Mouse (Mus musculus): Measurements from ENCODE around the gene Rfesd. TPM values are rescaled to one million over a fixed set of nuclear protein-coding genes. Genes with fewer than 3 reads are reported as not detected.
A peak's percentile ranks its signal among the peaks of the same experiment; 100 is the strongest.

The Rfesd gene
- polyA plus RNA-seq, 1 experiment from 2014 or later: 28.8 TPM

- Histone ChIP-seq H3K4me2 (peak overlapping the region; percentile 92), H3K4me1 (ENCODE audit: control insufficient read depth, insufficient read depth, low read length) (peaks cover 4% of the 10 kb centered on the region; the same call in 1 of the 2 replicates), H3K9me3 (replicated peaks; ENCODE audit: control insufficient read depth, low read length) (no peaks in the 10 kb centered on the region), H3K4me3 (ENCODE audit: low read depth, low read length) (peak overlapping the region; percentile 46), H3K27ac (ENCODE audit: low read depth, low read length) (no peak overlapping the region), H3K27me3 (ENCODE audit: control insufficient read depth, insufficient read depth, low read length) (peaks cover 44% of the 10 kb centered on the region), H3K36me3 (ENCODE audit: control insufficient read depth, insufficient read depth, low read length) (no peaks in the 10 kb centered on the region), H3K9ac (ENCODE audit: low read depth, low read length) (peak overlapping the region; percentile 34)
- WGBS (ENCODE audit: insufficient replicate concordance): under 1% methylated on average over 34 of the region's 34 CpGs
- peak; percentile 78 for ATAC-seq (replicated peaks; ENCODE audit: insufficient number of reproducible peaks, low FRiP score, low TSS enrichment)
Observed at GRCm38 (mm10) chr13:76056261-76056724, 37.8 kb upstream of the Rfesd start.

- H3K27me3 ChIP-seq (ENCODE audit: control insufficient read depth, insufficient read depth, low read length): peaks cover 44% of the 10 kb centered on the region
- no peaks in the 10 kb centered on the region for H3K9me3 ChIP-seq (replicated peaks; ENCODE audit: control insufficient read depth, low read length)
- peak overlapping the region; percentile 48 for H3K9ac ChIP-seq (ENCODE audit: low read depth, low read length)
- peaks cover 4% of the 10 kb centered on the region; the same call in 1 of the 2 replicates for H3K4me1 ChIP-seq (ENCODE audit: control insufficient read depth, insufficient read depth, low read length)
- H3K27ac ChIP-seq (ENCODE audit: low read depth, low read length): no peak overlapping the region
- H3K4me3 ChIP-seq (ENCODE audit: low read depth, low read length): peak overlapping the region; percentile 46
- under 1% methylated on average over 59 of the region's 59 CpGs for WGBS (ENCODE audit: insufficient replicate concordance)
- H3K4me2 ChIP-seq: peak overlapping the region; percentile 92
- no peaks in the 10 kb centered on the region for H3K36me3 ChIP-seq (ENCODE audit: control insufficient read depth, insufficient read depth, low read length)
- ATAC-seq (replicated peaks; ENCODE audit: insufficient number of reproducible peaks, low FRiP score, low TSS enrichment): peak; percentile 87
Observed at GRCm38 (mm10) chr13:76055391-76056232, 37.1 kb upstream of the Rfesd start.

GRCm38 (mm10) chr13:76044971-76045370, 26.5 kb upstream of the Rfesd start:
- no peaks in the 10 kb centered on the region; the same call in 1 of the 2 replicates for H3K9me3 ChIP-seq (replicated peaks; ENCODE audit: control insufficient read depth, low read length)
- no peaks in the 10 kb centered on the region for H3K27me3 ChIP-seq (ENCODE audit: control insufficient read depth, insufficient read depth, low read length)
- H3K36me3 ChIP-seq (ENCODE audit: control insufficient read depth, insufficient read depth, low read length): no peaks in the 10 kb centered on the region
- no peak overlapping the region for H3K9ac ChIP-seq (ENCODE audit: low read depth, low read length)
- H3K4me3 ChIP-seq (ENCODE audit: low read depth, low read length): no peak overlapping the region
- no peak overlapping the region for H3K27ac ChIP-seq (ENCODE audit: low read depth, low read length)
- H3K4me1 ChIP-seq (ENCODE audit: control insufficient read depth, insufficient read depth, low read length): no peaks in the 10 kb centered on the region
- no peak for ATAC-seq (replicated peaks; ENCODE audit: insufficient number of reproducible peaks, low FRiP score, low TSS enrichment)
- H3K4me2 ChIP-seq: no peak overlapping the region

DNA sequence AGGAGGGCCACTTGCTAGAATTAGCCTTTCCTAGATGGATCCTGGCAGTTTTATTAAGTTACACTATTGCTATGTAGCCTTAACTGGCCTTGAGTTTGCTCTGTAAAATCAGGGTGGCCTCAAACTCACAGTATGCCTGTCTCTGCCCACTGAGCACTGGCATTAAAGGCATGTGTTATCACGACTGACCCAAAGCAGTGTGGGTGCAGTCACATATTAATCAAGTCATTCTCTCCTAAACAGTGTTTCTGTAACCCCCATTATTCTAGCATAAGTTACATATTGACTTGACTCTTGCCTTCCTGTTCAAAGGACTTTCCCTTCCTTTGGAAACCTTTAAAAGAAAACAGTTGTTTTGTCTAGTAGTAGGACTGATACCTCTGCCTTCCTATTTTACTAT, 23.9 kb upstream of the Rfesd start:
- H3K9me3 ChIP-seq (replicated peaks; ENCODE audit: control insufficient read depth, low read length): no peaks in the 10 kb centered on the region
- no peak overlapping the region for H3K4me2 ChIP-seq
- H3K9ac ChIP-seq (ENCODE audit: low read depth, low read length): no peak overlapping the region
- no peak overlapping the region for H3K27ac ChIP-seq (ENCODE audit: low read depth, low read length)
- no peaks in the 10 kb centered on the region for H3K36me3 ChIP-seq (ENCODE audit: control insufficient read depth, insufficient read depth, low read length)
- no peak for ATAC-seq (replicated peaks; ENCODE audit: insufficient number of reproducible peaks, low FRiP score, low TSS enrichment)
- 49% methylated on average over 1 of the region's 1 CpGs for WGBS (ENCODE audit: insufficient replicate concordance)
- H3K4me3 ChIP-seq (ENCODE audit: low read depth, low read length): no peak overlapping the region
- no peaks in the 10 kb centered on the region for H3K27me3 ChIP-seq (ENCODE audit: control insufficient read depth, insufficient read depth, low read length)
- no peaks in the 10 kb centered on the region for H3K4me1 ChIP-seq (ENCODE audit: control insufficient read depth, insufficient read depth, low read length)

DNA sequence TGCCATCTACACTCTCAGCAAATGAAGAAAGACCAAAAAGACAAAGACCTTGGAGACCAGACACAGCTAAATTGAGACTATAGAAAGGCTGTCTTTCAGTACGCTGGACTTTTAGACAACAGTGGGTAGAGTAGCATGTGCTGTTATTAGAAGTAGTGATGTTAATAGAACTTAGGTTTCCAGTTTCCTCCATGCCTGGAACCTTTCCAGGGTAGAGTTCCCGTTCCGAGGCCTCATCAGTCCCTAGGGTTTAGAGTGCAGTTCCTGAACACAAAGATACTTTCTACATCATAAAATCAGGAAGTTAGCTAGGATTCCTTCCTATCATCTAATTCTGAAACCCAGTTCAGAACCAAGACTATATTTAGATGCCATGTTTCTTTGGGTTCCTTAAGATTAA, 6.1 kb upstream of the Rfesd start:
- no peaks in the 10 kb centered on the region for H3K9me3 ChIP-seq (replicated peaks; ENCODE audit: control insufficient read depth, low read length)
- H3K27me3 ChIP-seq (ENCODE audit: control insufficient read depth, insufficient read depth, low read length): no peaks in the 10 kb centered on the region
- whole genome bisulfite sequencing (ENCODE audit: insufficient replicate concordance): 74% methylated on average over 3 of the region's 3 CpGs
- no peak overlapping the region for H3K4me3 ChIP-seq (ENCODE audit: low read depth, low read length)
- H3K36me3 ChIP-seq (ENCODE audit: control insufficient read depth, insufficient read depth, low read length): no peaks in the 10 kb centered on the region
- no peak overlapping the region for H3K27ac ChIP-seq (ENCODE audit: low read depth, low read length)
- no peak for ATAC-seq (replicated peaks; ENCODE audit: insufficient number of reproducible peaks, low FRiP score, low TSS enrichment)
- no peak overlapping the region for H3K9ac ChIP-seq (ENCODE audit: low read depth, low read length)
- H3K4me2 ChIP-seq: no peak overlapping the region
- no peaks in the 10 kb centered on the region for H3K4me1 ChIP-seq (ENCODE audit: control insufficient read depth, insufficient read depth, low read length)

DNA sequence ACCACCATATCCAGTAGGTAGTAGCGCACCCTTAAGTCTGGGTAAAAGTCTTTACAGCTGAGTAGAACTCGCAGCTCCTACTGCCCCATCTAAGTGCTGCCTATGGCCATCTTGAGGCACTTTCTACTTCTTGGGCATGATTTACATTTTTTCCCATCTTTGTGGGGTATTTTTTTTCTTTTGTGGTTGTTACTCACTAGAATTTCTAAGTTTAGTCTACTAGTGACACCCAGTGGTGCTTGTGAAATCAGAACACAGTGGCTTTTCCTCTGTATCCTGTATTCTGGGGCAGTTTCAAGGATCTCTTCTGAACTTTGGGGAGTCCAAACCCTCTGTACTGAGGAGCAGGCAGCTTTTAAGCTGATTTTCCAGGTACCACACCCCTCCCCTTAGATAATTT, 3.3 kb upstream of the Rfesd start:
- Histone ChIP-seq H3K9ac (ENCODE audit: low read depth, low read length) (no peak overlapping the region), H3K27me3 (ENCODE audit: control insufficient read depth, insufficient read depth, low read length) (no peaks in the 10 kb centered on the region), H3K4me3 (ENCODE audit: low read depth, low read length) (no peak overlapping the region), H3K27ac (ENCODE audit: low read depth, low read length) (no peak overlapping the region), H3K4me2 (no peak overlapping the region), H3K4me1 (ENCODE audit: control insufficient read depth, insufficient read depth, low read length) (peaks cover 3% of the 10 kb centered on the region), H3K9me3 (replicated peaks; ENCODE audit: control insufficient read depth, low read length) (no peaks in the 10 kb centered on the region), H3K36me3 (ENCODE audit: control insufficient read depth, insufficient read depth, low read length) (no peaks in the 10 kb centered on the region)
- WGBS (ENCODE audit: insufficient replicate concordance): 95% methylated on average over 2 of the region's 2 CpGs
- ATAC-seq (replicated peaks; ENCODE audit: insufficient number of reproducible peaks, low FRiP score, low TSS enrichment): no peak

DNA sequence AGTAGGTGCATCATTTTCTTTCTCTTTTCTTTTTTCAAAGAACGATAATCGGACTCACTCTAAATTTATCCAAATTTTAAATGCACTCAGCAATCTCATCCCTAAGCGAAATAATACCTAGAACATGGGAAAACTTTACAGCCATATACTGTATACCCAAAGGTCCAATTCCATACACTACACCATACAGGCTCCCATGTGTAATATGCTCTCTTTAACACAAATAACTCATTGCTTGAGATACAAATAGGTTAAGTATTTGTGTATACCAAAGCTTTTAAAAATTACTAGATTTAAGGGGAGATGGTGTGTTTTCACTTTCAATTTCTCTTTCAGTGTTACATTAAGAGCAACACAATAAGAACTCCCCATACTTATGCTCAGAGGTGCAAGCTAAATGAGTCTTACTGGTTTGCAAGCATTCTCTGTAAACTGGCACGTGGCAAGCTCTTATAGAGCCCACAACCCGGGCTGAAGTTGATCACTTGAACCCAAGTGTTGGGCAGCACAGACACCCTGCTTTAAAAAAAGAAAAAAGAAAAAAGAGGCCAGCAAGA, 403 bp upstream of the Rfesd start:
- WGBS (ENCODE audit: insufficient replicate concordance): 48% methylated on average over 5 of the region's 5 CpGs
- Histone ChIP-seq H3K4me1 (ENCODE audit: control insufficient read depth, insufficient read depth, low read length) (peaks cover 3% of the 10 kb centered on the region), H3K4me3 (ENCODE audit: low read depth, low read length) (peak overlapping the region; percentile 77), H3K9ac (ENCODE audit: low read depth, low read length) (no peak overlapping the region; the same call in 1 of the 2 replicates), H3K9me3 (replicated peaks; ENCODE audit: control insufficient read depth, low read length) (no peaks in the 10 kb centered on the region), H3K4me2 (peak overlapping the region; percentile 77), H3K27ac (ENCODE audit: low read depth, low read length) (no peak overlapping the region), H3K36me3 (ENCODE audit: control insufficient read depth, insufficient read depth, low read length) (no peaks in the 10 kb centered on the region), H3K27me3 (ENCODE audit: control insufficient read depth, insufficient read depth, low read length) (no peaks in the 10 kb centered on the region)
- peak; percentile 43; the same call in 1 of the 2 replicates for ATAC-seq (replicated peaks; ENCODE audit: insufficient number of reproducible peaks, low FRiP score, low TSS enrichment)

GRCm38 (mm10) chr13:76017465-76017864, 1.1 kb downstream of the Rfesd start:
- H3K4me1 ChIP-seq (ENCODE audit: control insufficient read depth, insufficient read depth, low read length): peaks cover 3% of the 10 kb centered on the region
- H3K9ac ChIP-seq (ENCODE audit: low read depth, low read length): peak overlapping the region; percentile 94
- peak overlapping the region; percentile 77 for H3K4me2 ChIP-seq
- H3K4me3 ChIP-seq (ENCODE audit: low read depth, low read length): peak overlapping the region; percentile 77
- no peaks in the 10 kb centered on the region for H3K27me3 ChIP-seq (ENCODE audit: control insufficient read depth, insufficient read depth, low read length)
- peak overlapping the region; percentile 94 for H3K27ac ChIP-seq (ENCODE audit: low read depth, low read length)
- no peak for ATAC-seq (replicated peaks; ENCODE audit: insufficient number of reproducible peaks, low FRiP score, low TSS enrichment)
- no peaks in the 10 kb centered on the region for H3K9me3 ChIP-seq (replicated peaks; ENCODE audit: control insufficient read depth, low read length)
- H3K36me3 ChIP-seq (ENCODE audit: control insufficient read depth, insufficient read depth, low read length): no peaks in the 10 kb centered on the region
- 59% methylated on average over 4 of the region's 4 CpGs for WGBS (ENCODE audit: insufficient replicate concordance)
